Mouse (Mus musculus): ENCODE results near the gene Ttll8. TPM values are rescaled to one million over a fixed set of nuclear protein-coding genes. Genes with fewer than 3 reads are reported as not detected.

The Ttll8 gene
- polyA plus RNA-seq, 1 experiment from 2014 or later, result not detected

DNA sequence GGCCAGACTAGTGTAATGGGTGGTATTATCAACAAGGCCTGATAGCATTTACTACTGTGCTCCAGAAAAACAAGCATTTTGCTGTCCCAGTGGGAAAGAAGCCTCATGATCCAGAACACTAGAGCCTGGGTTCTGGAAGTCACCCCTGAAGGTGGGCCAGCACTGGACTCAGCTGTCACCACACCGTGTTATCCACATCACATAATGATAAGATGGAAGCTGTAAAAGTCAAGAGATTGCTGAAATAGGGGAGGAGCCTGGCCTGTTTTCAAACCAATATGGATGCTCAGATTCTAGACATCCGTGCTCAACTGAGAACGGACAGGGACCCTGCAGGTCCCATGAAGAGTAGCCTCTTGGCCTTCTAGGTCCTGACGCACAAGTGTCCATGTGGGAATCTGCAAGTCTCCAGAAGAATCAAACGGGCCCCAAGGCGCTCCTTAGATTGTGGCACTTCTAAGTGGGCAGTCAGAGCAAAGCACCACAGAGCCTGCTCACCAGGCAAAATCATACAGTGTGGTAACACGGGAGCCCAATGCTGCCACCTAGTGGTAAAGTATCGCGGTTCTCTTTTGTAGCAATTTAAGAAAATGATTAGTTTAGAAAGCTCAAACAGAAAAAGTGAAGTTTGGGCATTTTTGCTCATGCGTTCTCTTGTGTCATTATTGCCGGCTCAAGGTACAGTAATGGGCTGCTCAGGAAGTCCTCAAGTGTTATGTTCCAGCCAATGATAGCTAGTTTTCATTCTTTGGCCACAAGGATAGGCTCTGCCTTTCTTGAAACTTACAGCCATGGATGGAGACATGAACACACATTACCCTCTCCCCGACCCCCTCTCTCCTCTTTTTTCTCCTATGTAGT, 32.9 kb downstream of the Ttll8 start:
- Histone ChIP-seq H3K4me2 (no peak overlapping the region), H3K27me3 (no peaks in the 10 kb centered on the region), H3K9me3 (no peaks in the 10 kb centered on the region), H3K9ac (replicated peaks) (no peak overlapping the region), H3K36me3 (no peaks in the 10 kb centered on the region), H3K4me3 (replicated peaks) (no peak overlapping the region), H3K27ac (no peak overlapping the region), H3K4me1 (replicated peaks) (no peaks in the 10 kb centered on the region)
- no peak; the same call in 1 of the 2 replicates for ATAC-seq (ENCODE audit: insufficient number of reproducible peaks, insufficient read depth, low FRiP score, low TSS enrichment, low read depth)
- 33% methylated on average over 12 of the region's 12 CpGs for WGBS

DNA sequence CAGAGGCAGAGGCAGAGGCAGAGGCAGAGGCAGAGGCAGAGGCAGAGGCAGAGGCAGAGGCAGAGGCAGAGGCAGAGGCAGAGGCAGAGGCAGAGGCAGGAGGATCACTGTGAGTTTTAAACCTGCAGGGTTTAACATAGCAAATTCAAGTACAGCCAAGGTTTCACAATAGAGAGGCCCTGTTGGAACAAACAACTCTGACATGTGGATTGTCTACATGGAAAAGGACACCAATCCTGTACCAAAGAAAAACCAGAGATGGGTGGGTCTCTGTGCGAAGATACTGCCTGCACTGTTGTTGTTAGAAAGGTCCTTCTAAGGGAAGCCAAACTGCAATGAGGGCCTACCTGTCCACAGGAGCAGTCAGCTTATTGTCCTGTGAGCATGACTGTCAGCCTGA, 34.2 kb downstream of the Ttll8 start:
- Histone ChIP-seq H3K9ac (replicated peaks) (no peak overlapping the region), H3K9me3 (no peaks in the 10 kb centered on the region), H3K4me1 (replicated peaks) (no peaks in the 10 kb centered on the region; the same call in 1 of the 2 replicates), H3K27ac (no peak overlapping the region), H3K4me2 (no peak overlapping the region), H3K36me3 (no peaks in the 10 kb centered on the region), H3K4me3 (replicated peaks) (no peak overlapping the region), H3K27me3 (no peaks in the 10 kb centered on the region)
- no peak for ATAC-seq (ENCODE audit: insufficient number of reproducible peaks, insufficient read depth, low FRiP score, low TSS enrichment, low read depth)
- 88% methylated on average over 1 of the region's 1 CpGs for WGBS

DNA sequence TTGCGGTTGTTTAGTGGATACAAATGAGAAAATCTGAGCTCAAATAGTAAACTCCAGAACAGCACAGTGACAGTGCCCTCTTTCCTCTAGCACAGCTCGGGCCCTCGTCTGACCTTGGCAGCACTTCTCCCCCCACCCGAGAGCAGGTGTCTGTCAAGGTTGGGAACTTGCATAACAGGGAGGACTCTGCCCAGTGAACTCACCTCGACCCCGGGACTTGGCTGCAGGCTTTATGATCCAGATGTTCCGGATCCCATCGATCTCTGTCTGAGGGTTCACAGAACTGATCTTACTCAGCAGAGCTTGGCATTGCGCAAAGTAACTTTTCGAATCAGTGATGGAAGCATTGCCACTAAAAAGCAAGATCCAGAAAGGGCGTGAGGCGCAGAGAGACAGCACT, 34.9 kb downstream of the Ttll8 start:
- Histone ChIP-seq H3K9me3 (no peaks in the 10 kb centered on the region), H3K36me3 (no peaks in the 10 kb centered on the region), H3K27me3 (no peaks in the 10 kb centered on the region), H3K9ac (replicated peaks) (no peak overlapping the region), H3K4me1 (replicated peaks) (no peaks in the 10 kb centered on the region; the same call in 1 of the 2 replicates), H3K27ac (no peak overlapping the region), H3K4me3 (replicated peaks) (no peak overlapping the region), H3K4me2 (no peak overlapping the region)
- ATAC-seq (ENCODE audit: insufficient number of reproducible peaks, insufficient read depth, low FRiP score, low TSS enrichment, low read depth), result no peak
- WGBS, result 74% methylated on average over 12 of the region's 12 CpGs

DNA sequence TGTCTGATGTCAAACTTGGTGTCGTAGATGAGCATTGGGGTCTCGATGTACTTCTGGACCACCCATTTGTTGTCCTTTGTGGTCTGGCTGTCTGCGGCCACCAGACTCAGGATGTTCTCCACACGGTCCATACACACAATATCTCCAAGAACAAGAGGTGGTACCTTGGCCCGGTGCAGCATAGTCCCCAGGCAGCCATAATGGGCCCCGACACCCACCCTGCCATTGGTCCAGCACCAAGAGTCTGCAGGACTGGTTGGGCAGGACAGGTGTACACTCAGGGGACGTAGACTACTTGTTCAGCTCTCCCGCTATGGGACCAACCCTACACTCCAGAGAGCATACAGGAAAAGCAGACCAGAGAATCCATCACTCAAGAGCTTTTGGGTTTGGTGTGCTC, 37.1 kb downstream of the Ttll8 start:
- WGBS, result 98% methylated on average over 8 of the region's 8 CpGs
- no peak for ATAC-seq (ENCODE audit: insufficient number of reproducible peaks, insufficient read depth, low FRiP score, low TSS enrichment, low read depth)
- Histone ChIP-seq H3K9me3 (no peaks in the 10 kb centered on the region), H3K4me2 (no peak overlapping the region), H3K4me3 (replicated peaks) (no peak overlapping the region), H3K4me1 (replicated peaks) (no peaks in the 10 kb centered on the region; the same call in 1 of the 2 replicates), H3K9ac (replicated peaks) (no peak overlapping the region), H3K27me3 (no peaks in the 10 kb centered on the region), H3K27ac (no peak overlapping the region), H3K36me3 (no peaks in the 10 kb centered on the region)

DNA sequence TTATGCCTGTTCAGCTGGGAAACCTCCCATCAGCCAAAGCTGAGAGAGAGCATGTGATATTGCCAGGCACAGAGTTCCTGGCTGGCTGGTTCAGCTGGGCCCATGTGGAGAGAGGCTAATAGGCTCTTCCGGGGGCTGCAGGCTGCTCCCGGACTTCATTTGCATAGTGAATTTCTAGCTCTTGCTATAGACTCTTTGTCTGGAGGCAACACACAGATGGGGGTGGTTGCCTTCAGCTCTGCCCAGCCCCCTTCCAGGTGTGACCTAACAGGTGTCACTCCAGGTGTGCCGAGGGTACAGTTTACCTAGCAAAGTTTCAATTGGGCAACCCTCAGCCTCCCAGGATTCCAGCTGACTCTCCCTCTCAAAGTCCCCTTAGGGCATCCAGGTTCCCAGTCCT, 37.9 kb downstream of the Ttll8 start:
- no peaks in the 10 kb centered on the region for H3K27me3 ChIP-seq
- WGBS, result 43% methylated on average over 3 of the region's 3 CpGs

DNA sequence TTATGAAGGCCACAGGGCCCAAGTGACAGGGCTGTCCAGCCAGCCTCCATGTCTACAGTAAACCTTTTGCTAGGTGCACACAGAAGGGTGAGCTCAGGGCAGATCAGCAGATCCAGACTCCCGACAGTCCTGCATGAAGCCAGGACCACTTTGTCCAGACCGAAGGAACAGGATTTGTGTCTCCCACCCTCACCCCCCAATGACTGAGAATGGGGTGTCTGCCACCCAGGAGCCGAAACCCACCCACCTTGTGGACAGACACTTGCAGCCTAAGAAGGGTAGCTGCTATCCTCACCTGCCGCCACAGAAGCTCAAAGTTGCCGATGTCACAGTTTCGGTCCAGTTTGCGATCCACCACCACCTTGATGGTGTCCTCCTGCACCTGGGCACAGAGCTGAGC, 39.2 kb downstream of the Ttll8 start:
- no peak overlapping the region for H3K9ac ChIP-seq (replicated peaks)
- ATAC-seq (ENCODE audit: insufficient number of reproducible peaks, insufficient read depth, low FRiP score, low TSS enrichment, low read depth), result no peak
- no peak overlapping the region for H3K4me2 ChIP-seq
- H3K36me3 ChIP-seq, result no peaks in the 10 kb centered on the region
- H3K4me1 ChIP-seq (replicated peaks), result no peaks in the 10 kb centered on the region; the same call in 1 of the 2 replicates
- H3K27ac ChIP-seq, result no peak overlapping the region
- 96% methylated on average over 7 of the region's 7 CpGs for WGBS
- no peak overlapping the region for H3K4me3 ChIP-seq (replicated peaks)
- H3K27me3 ChIP-seq, result no peaks in the 10 kb centered on the region
- H3K9me3 ChIP-seq, result no peaks in the 10 kb centered on the region

More for the DNA sequence above, 37.9 kb downstream of the Ttll8 start:
- no peak overlapping the region for H3K4me3 ChIP-seq (replicated peaks)
- H3K27ac ChIP-seq, result no peak overlapping the region
- no peak overlapping the region for H3K9ac ChIP-seq (replicated peaks)
- H3K36me3 ChIP-seq, result no peaks in the 10 kb centered on the region
- no peak for ATAC-seq (ENCODE audit: insufficient number of reproducible peaks, insufficient read depth, low FRiP score, low TSS enrichment, low read depth)
- H3K9me3 ChIP-seq, result no peaks in the 10 kb centered on the region
- H3K4me2 ChIP-seq, result no peak overlapping the region
- no peaks in the 10 kb centered on the region; the same call in 1 of the 2 replicates for H3K4me1 ChIP-seq (replicated peaks)

DNA sequence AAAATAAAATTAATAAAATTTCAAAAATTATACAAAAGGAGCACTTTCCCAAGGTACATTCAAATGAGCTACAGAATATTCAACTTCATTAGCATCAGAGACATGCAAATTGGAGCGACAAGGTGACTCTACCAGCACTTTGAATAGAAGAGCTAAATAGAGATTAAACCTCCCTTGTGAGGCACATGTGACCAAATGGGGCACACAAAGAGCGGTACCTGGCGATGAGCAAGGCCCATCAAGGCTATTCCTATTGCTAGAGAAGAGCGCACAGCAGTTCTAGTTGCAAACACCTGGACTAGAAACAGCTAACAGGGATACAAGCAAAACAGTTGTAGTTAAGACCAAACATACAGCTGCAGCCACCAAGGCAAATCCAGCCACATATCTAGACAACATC, 47.9 kb downstream of the Ttll8 start:
- Histone ChIP-seq H3K4me1 (replicated peaks) (no peaks in the 10 kb centered on the region), H3K4me3 (replicated peaks) (no peak overlapping the region), H3K36me3 (no peaks in the 10 kb centered on the region), H3K9ac (replicated peaks) (no peak overlapping the region), H3K27ac (no peak overlapping the region), H3K9me3 (no peaks in the 10 kb centered on the region), H3K27me3 (no peaks in the 10 kb centered on the region), H3K4me2 (no peak overlapping the region)
- WGBS, result 63% methylated on average over 4 of the region's 4 CpGs
- ATAC-seq (ENCODE audit: insufficient number of reproducible peaks, insufficient read depth, low FRiP score, low TSS enrichment, low read depth), result no peak

DNA sequence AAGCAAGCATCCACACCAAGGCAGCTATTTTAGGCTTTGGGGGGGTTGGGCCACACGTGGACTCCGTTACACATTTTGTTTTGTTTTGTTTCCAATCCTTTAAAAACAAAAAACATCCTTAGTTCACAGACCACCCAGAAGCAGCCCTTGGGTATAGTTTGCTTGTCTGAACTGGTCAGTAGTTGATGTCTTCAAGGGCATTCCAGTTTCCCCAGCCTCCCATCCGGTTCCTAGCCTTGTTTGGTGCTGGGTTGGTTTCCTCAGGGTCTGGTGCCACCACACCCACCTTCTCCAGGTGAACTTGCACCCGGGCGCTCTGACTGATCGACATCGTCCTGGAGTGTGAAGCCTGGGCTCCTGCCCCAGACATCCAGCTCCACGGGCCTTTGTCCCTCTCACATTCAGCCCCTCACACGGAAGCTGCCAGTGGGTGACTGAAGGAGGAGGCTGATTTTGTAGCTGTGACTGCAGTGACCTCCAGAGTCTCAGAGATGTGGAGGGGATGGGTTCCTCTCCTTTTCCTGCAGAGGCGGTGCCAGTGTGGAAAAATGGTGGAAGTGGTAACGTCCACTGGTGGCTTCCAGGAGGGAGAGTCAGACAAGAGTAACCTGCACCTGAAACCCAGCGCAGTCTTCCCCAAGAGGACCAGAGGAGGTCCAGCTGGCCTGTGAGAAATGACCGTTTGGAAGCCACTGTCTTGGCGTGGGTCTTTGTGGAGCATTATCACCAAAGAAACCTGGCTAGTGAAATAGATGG, 50.0 kb downstream of the Ttll8 start:
- 85% methylated on average over 14 of the region's 14 CpGs for WGBS
- Histone ChIP-seq H3K4me3 (replicated peaks) (no peak overlapping the region), H3K36me3 (no peaks in the 10 kb centered on the region), H3K9me3 (no peaks in the 10 kb centered on the region), H3K27ac (no peak overlapping the region), H3K4me2 (no peak overlapping the region), H3K4me1 (replicated peaks) (no peaks in the 10 kb centered on the region), H3K27me3 (no peaks in the 10 kb centered on the region), H3K9ac (replicated peaks) (no peak overlapping the region)
- ATAC-seq (ENCODE audit: insufficient number of reproducible peaks, insufficient read depth, low FRiP score, low TSS enrichment, low read depth), result no peak

DNA sequence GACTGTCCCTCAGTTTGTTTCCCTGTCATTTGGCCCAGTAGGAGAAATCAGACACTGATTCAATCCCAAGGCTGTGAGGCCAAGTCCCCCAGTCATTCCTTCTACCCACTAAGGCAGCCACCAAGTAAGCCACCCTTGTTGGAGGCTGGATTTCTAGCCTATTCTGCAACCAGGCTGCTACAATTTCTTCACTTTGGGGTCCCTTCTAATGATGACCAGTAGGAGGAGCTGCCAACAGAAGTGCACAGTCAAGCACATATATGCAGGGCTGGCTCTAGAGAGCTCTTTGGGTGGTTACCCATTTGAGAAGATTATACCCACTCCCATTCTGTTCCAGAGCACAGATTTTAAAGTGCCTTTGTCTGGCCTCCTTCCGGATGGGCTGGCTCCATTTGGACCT, 51.1 kb downstream of the Ttll8 start:
- Histone ChIP-seq H3K9me3 (no peaks in the 10 kb centered on the region), H3K4me2 (no peak overlapping the region), H3K27ac (no peak overlapping the region), H3K27me3 (no peaks in the 10 kb centered on the region), H3K36me3 (no peaks in the 10 kb centered on the region), H3K4me1 (replicated peaks) (no peaks in the 10 kb centered on the region), H3K4me3 (replicated peaks) (no peak overlapping the region), H3K9ac (replicated peaks) (no peak overlapping the region)
- WGBS, result 93% methylated on average over 1 of the region's 1 CpGs
- ATAC-seq (ENCODE audit: insufficient number of reproducible peaks, insufficient read depth, low FRiP score, low TSS enrichment, low read depth), result no peak

DNA sequence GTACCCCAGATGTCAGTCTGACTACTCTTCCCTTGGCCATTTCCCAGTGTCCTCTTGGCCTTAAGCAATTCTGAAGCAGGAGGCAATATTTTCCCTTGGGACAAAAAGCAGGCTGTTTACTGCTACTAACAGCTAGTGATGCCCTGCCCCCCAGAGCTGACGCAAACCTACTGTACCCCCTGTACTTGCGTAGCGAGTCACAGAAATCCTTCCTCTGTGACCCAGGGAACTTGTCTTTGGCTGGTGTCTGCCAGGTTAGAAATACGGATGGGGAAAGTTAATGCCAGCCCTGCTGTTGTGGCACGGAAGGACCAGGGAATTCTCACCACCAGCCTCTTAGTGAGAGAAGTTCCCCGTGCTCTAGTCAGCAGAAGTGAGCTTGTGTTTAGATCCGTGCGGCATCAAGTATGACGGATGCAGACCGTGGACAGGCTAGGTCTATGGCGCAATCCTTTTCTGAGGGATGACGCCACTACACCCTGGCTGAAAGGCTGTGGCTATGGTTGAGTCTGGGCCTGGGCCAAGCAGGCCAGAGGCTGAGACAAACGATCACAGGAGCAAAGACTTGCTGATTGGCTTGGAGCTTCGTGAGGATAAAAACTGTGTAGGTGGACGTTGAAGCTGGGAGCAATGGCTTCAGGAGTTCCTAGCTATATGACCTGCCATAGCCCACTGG, 51.9 kb downstream of the Ttll8 start:
- Histone ChIP-seq H3K27ac (no peak overlapping the region), H3K36me3 (no peaks in the 10 kb centered on the region), H3K4me1 (replicated peaks) (no peaks in the 10 kb centered on the region), H3K9me3 (no peaks in the 10 kb centered on the region), H3K4me2 (no peak overlapping the region), H3K4me3 (replicated peaks) (no peak overlapping the region), H3K9ac (replicated peaks) (no peak overlapping the region), H3K27me3 (no peaks in the 10 kb centered on the region)
- WGBS, result 88% methylated on average over 15 of the region's 15 CpGs
- ATAC-seq (ENCODE audit: insufficient number of reproducible peaks, insufficient read depth, low FRiP score, low TSS enrichment, low read depth), result no peak

DNA sequence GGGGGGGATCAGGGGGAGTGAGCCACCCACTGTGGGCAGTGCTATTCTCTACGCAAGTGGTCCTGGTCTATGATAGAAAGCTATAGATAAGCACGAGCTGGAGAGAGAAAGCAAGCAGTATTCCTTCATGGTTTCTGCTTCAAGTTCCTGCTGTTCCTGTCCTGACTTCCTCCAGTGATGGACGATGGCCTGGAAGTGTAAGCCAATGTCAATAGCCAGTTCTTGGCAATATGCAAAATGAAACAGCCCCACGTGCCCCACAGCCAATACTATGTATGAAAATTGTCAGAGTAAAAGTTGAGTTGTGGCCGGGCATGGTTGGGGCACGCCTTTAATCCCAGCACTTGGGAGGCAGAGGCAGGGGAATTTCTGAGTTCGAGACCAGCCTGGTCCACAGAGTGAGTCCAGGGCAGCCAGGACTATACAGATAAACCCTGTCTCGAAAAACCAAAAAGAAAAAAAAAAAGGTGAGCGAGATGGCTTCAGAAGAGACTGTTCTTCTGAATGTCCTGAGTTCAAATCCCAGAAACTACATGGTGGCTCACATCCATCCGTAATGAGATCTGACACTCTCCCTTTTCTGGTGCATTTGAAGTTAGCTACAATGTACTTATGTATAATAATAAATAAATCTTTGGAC, 57.8 kb downstream of the Ttll8 start:
- no peaks in the 10 kb centered on the region for H3K36me3 ChIP-seq
- H3K4me1 ChIP-seq (replicated peaks), result no peaks in the 10 kb centered on the region
- no peak overlapping the region for H3K4me3 ChIP-seq (replicated peaks)
- no peak overlapping the region for H3K27ac ChIP-seq
- H3K9ac ChIP-seq (replicated peaks), result no peak overlapping the region
- 83% methylated on average over 10 of the region's 10 CpGs for WGBS
- no peak overlapping the region for H3K4me2 ChIP-seq
- H3K9me3 ChIP-seq, result no peaks in the 10 kb centered on the region
- no peak for ATAC-seq (ENCODE audit: insufficient number of reproducible peaks, insufficient read depth, low FRiP score, low TSS enrichment, low read depth)
- H3K27me3 ChIP-seq, result peaks cover 6% of the 10 kb centered on the region; the same call in 1 of the 2 replicates
